Mouse (Mus musculus) limb, embryonic 14.5 days (tissue): ENCODE results near the gene Tdp1. TPM values are rescaled to one million over a fixed set of nuclear protein-coding genes. Genes with fewer than 3 reads are reported as not detected.

Source experiments
- ATAC-seq: fragments of 200-750 bp; cut with Nextera tagmentation; 2 replicates; pipeline ENCODE4 v1.8.0; 2017; ENCODE audit warnings: low read depth, moderate number of reproducible peaks, moderate TSS enrichment; ENCODE audit not compliant: low FRiP score
- DNase-seq: peaks from one replicate; pipeline ENCODE4 v3.0.0-alpha.2; 2015; ENCODE audit warnings: low spot score
- H3K27ac ChIP-seq: fragments of 300-500 bp; sonication (generic); replicated peaks from 2 replicates; pipeline ENCODE4 v1.5.1; 2014; ENCODE audit warnings: low read depth, mild to moderate bottlenecking, low read length, moderate library complexity, mixed read lengths
- H3K27me3 ChIP-seq: fragments of 300-500 bp; sonication (generic); 2 replicates; pipeline ENCODE4 v1.6.1; 2014; ENCODE audit warnings: low read length, mixed read lengths; ENCODE audit not compliant: control insufficient read depth, insufficient read depth
- H3K36me3 ChIP-seq: fragments of 300-500 bp; sonication (generic); 2 replicates; pipeline ENCODE4 v1.6.1; 2014; ENCODE audit warnings: mild to moderate bottlenecking, low read length, moderate library complexity, mixed read lengths; ENCODE audit not compliant: control insufficient read depth, insufficient read depth
- H3K4me1 ChIP-seq: fragments of 300-500 bp; sonication (generic); 2 replicates; pipeline ENCODE4 v1.6.1; 2014; ENCODE audit warnings: antibody characterized with exemption, low read length, mixed read lengths; ENCODE audit not compliant: control insufficient read depth, insufficient read depth
- H3K4me2 ChIP-seq: fragments of 300-500 bp; sonication (generic); replicated peaks from 2 replicates; pipeline ENCODE4 v1.6.1; 2014; ENCODE audit warnings: low read depth, mild to moderate bottlenecking, low read length, moderate library complexity; ENCODE audit not compliant: severe bottlenecking
- H3K4me3 ChIP-seq: fragments of 300-500 bp; sonication (generic); replicated peaks from 2 replicates; pipeline ENCODE4 v1.5.1; 2014; ENCODE audit warnings: low read length
- H3K9ac ChIP-seq: fragments of 300-500 bp; sonication (generic); 2 replicates; pipeline ENCODE4 v1.6.1; 2014; ENCODE audit warnings: mild to moderate bottlenecking, low read depth, low read length, moderate library complexity; ENCODE audit not compliant: severe bottlenecking
- H3K9me3 ChIP-seq: fragments of 300-500 bp; sonication (generic); 2 replicates; pipeline ENCODE4 v1.6.1; 2016; ENCODE audit warnings: low read length; ENCODE audit not compliant: control insufficient read depth
- POLR2A ChIP-seq: fragments of 200-500 bp; IDR thresholded peaks from 2 replicates; pipeline ENCODE4 v1.8.0; 2012; ENCODE audit warnings: inconsistent platforms, mild to moderate bottlenecking, moderate library complexity, borderline replicate concordance; ENCODE audit not compliant: insufficient read depth, insufficient read length; ENCODE audit errors: extremely low read depth
- WGBS: fragments of 180-500 bp; shearing (Covaris S2); extraction: QIAGEN DNeasy Blood & Tissue Kit; methylation state at CpG from one replicate; pipeline ENCODE4 v1.1.7; 2014; 5-methylcytosine and 5-hydroxymethylcytosine counted together
- polyA plus RNA-seq, 2 experiments: library from polyadenylated mRNA; depleted of rRNA in 1 of 2; stranded (reverse) in 1 of 2; unstranded in 1 of 2; fragments of >200 nt; fragmentation: Nextera tagmentation in 1 of 2; extraction: Ambion mirVana in 1 of 2; gene quantifications; 2 replicates each; pipeline versions ENCODE4 v1.2.1 to v1.2.3; 2012 to 2014

Gene Tdp1
- polyA plus RNA-seq, 2 experiments, result 42.1 to 47.8 TPM

- no peak for DNase-seq
- WGBS, result 90% methylated on average over 7 of the region's 7 CpGs
- Histone ChIP-seq H3K36me3 (peaks cover 29% of the 10 kb centered on the region), H3K4me1 (no peaks in the 10 kb centered on the region), H3K4me2 (no peak overlapping the region), H3K27me3 (no peaks in the 10 kb centered on the region), H3K9me3 (no peaks in the 10 kb centered on the region), H3K4me3 (no peak overlapping the region), H3K9ac (no peak overlapping the region), H3K27ac (no peak overlapping the region)
- no peak for TF ChIP-seq POLR2A
- no peak for ATAC-seq
These were observed 44.0 kb downstream of the Tdp1 start for GRCm38 (mm10) chr12:99928311-99928710.

- Histone ChIP-seq H3K36me3 (peaks cover 28% of the 10 kb centered on the region), H3K4me2 (no peak overlapping the region), H3K27me3 (no peaks in the 10 kb centered on the region), H3K9ac (no peak overlapping the region), H3K27ac (no peak overlapping the region), H3K4me3 (no peak overlapping the region), H3K9me3 (no peaks in the 10 kb centered on the region), H3K4me1 (no peaks in the 10 kb centered on the region)
- no peak for DNase-seq
- no peak for TF ChIP-seq POLR2A
- WGBS, result 53% methylated on average over 1 of the region's 1 CpGs
- no peak for ATAC-seq
These were observed 44.8 kb downstream of the Tdp1 start for GRCm38 (mm10) chr12:99929160-99929559.

GRCm38 (mm10) chr12:99932245-99932644, 47.9 kb downstream of the Tdp1 start:
- WGBS, result 91% methylated on average over 4 of the region's 4 CpGs
- no peak for ATAC-seq

GRCm38 (mm10) chr12:99933630-99934029, 49.3 kb downstream of the Tdp1 start:
- no peak for DNase-seq
- H3K9me3 ChIP-seq, result no peaks in the 10 kb centered on the region
- no peak for ATAC-seq
- H3K27ac ChIP-seq, result no peak overlapping the region
- H3K27me3 ChIP-seq, result no peaks in the 10 kb centered on the region
- no peaks in the 10 kb centered on the region for H3K4me1 ChIP-seq
- no peak for TF ChIP-seq POLR2A
- H3K36me3 ChIP-seq, result peaks cover 23% of the 10 kb centered on the region
- H3K9ac ChIP-seq, result no peak overlapping the region
- 92% methylated on average over 3 of the region's 3 CpGs for WGBS
- H3K4me2 ChIP-seq, result no peak overlapping the region
- H3K4me3 ChIP-seq, result no peak overlapping the region

More at GRCm38 (mm10) chr12:99932245-99932644, 47.9 kb downstream of the Tdp1 start:
- no peak for DNase-seq
- Histone ChIP-seq H3K9ac (no peak overlapping the region), H3K4me3 (no peak overlapping the region), H3K27me3 (no peaks in the 10 kb centered on the region), H3K36me3 (peaks cover 25% of the 10 kb centered on the region), H3K9me3 (no peaks in the 10 kb centered on the region), H3K4me2 (no peak overlapping the region), H3K27ac (no peak overlapping the region), H3K4me1 (no peaks in the 10 kb centered on the region)
- TF ChIP-seq POLR2A, result no peak

GRCm38 (mm10) chr12:99935403-99935802, 51.1 kb downstream of the Tdp1 start:
- Histone ChIP-seq H3K9ac (no peak overlapping the region), H3K4me2 (no peak overlapping the region), H3K4me1 (no peaks in the 10 kb centered on the region), H3K9me3 (no peaks in the 10 kb centered on the region), H3K27ac (no peak overlapping the region), H3K27me3 (no peaks in the 10 kb centered on the region), H3K4me3 (no peak overlapping the region), H3K36me3 (peaks cover 25% of the 10 kb centered on the region)
- ATAC-seq (no peak), DNase-seq (no peak)
- no peak for TF ChIP-seq POLR2A
- 90% methylated on average over 8 of the region's 8 CpGs for WGBS

GRCm38 (mm10) chr12:99938476-99938875, 54.2 kb downstream of the Tdp1 start:
- Histone ChIP-seq H3K4me3 (no peak overlapping the region), H3K9ac (no peak overlapping the region), H3K4me2 (no peak overlapping the region), H3K36me3 (peaks cover 29% of the 10 kb centered on the region), H3K27ac (no peak overlapping the region), H3K9me3 (no peaks in the 10 kb centered on the region), H3K4me1 (no peaks in the 10 kb centered on the region), H3K27me3 (no peaks in the 10 kb centered on the region)
- no peak for TF ChIP-seq POLR2A
- DNase-seq (no peak), ATAC-seq (no peak)
- 53% methylated on average over 4 of the region's 4 CpGs for WGBS
